Mouse (Mus musculus) midbrain, postnatal 0 days (tissue): Measurements from ENCODE around the gene Ano6. TPM values are rescaled to one million over a fixed set of nuclear protein-coding genes. Genes with fewer than 3 reads are reported as not detected.

Experiments
- ATAC-seq: fragments of 200-750 bp; cut with Nextera tagmentation; 2 replicates; pipeline ENCODE4 v1.8.0; 2017; ENCODE audit warnings: moderate number of reproducible peaks, mild to moderate bottlenecking, moderate TSS enrichment, moderate library complexity; ENCODE audit not compliant: low FRiP score
- DNase-seq: peaks from one replicate; pipeline ENCODE4 v3.0.0-alpha.2; 2015; ENCODE audit warnings: low spot score
- H3K27ac ChIP-seq: fragments of 300-500 bp; sonication (generic); 2 replicates; pipeline ENCODE4 v1.5.1; 2014; ENCODE audit warnings: low read depth, mild to moderate bottlenecking, low read length, mixed read lengths
- H3K27me3 ChIP-seq: fragments of 300-500 bp; sonication (generic); 2 replicates; pipeline ENCODE4 v1.6.1; 2014; ENCODE audit warnings: low read length, control low read depth, mixed read lengths; ENCODE audit not compliant: insufficient read depth
- H3K36me3 ChIP-seq: fragments of 300-500 bp; sonication (generic); 2 replicates; pipeline ENCODE4 v1.6.1; 2014; ENCODE audit warnings: low read length, control low read depth, mixed read lengths; ENCODE audit not compliant: insufficient read depth
- H3K4me1 ChIP-seq: fragments of 300-500 bp; sonication (generic); 2 replicates; pipeline ENCODE4 v1.6.1; 2014; ENCODE audit warnings: mild to moderate bottlenecking, control low read depth, antibody characterized with exemption, low read length, mixed read lengths; ENCODE audit not compliant: insufficient read depth
- H3K4me2 ChIP-seq: fragments of 300-500 bp; sonication (generic); 2 replicates; pipeline ENCODE4 v1.6.1; 2014; ENCODE audit warnings: low read depth, mild to moderate bottlenecking, low read length, mixed read lengths; ENCODE audit not compliant: poor library complexity, severe bottlenecking
- H3K4me3 ChIP-seq: fragments of 300-500 bp; sonication (generic); 2 replicates; pipeline ENCODE4 v1.5.1; 2014; ENCODE audit warnings: low read depth, mild to moderate bottlenecking, low read length, moderate library complexity
- H3K9ac ChIP-seq: fragments of 300-500 bp; sonication (generic); replicated peaks from 2 replicates; pipeline ENCODE4 v1.6.1; 2014; ENCODE audit warnings: mild to moderate bottlenecking, low read length, moderate library complexity, mixed read lengths; ENCODE audit not compliant: poor library complexity, severe bottlenecking
- H3K9me3 ChIP-seq: fragments of 300-500 bp; sonication (generic); 2 replicates; pipeline ENCODE4 v1.6.1; 2016; ENCODE audit warnings: low read length, control low read depth
- CTCF ChIP-seq: IDR thresholded peaks from 2 replicates; pipeline ENCODE4 v1.5.1; 2016; ENCODE audit warnings: antibody characterized with exemption, mild to moderate bottlenecking
- WGBS: fragments of 180-500 bp; shearing (Covaris S2); extraction: QIAGEN DNeasy Blood & Tissue Kit; methylation state at CpG from one replicate; pipeline ENCODE4 v1.1.7; 2014; 5-methylcytosine and 5-hydroxymethylcytosine counted together
- polyA plus RNA-seq: library from polyadenylated mRNA; unstranded; fragments of >200 nt; fragmentation: Nextera tagmentation; extraction: Ambion mirVana; gene quantifications from 2 replicates; pipeline ENCODE4 v1.2.1, GENCODE M21; 2015
- total RNA-seq: library from RNA; depleted of rRNA; stranded (reverse); fragments of >200 nt; gene quantifications from 2 replicates; pipeline ENCODE4 v1.2.3, GENCODE M21; 2014

Gene Ano6
- total and polyA plus RNA-seq, 2 experiments from 2014 or later = 19.9 to 35.0 TPM

DNA sequence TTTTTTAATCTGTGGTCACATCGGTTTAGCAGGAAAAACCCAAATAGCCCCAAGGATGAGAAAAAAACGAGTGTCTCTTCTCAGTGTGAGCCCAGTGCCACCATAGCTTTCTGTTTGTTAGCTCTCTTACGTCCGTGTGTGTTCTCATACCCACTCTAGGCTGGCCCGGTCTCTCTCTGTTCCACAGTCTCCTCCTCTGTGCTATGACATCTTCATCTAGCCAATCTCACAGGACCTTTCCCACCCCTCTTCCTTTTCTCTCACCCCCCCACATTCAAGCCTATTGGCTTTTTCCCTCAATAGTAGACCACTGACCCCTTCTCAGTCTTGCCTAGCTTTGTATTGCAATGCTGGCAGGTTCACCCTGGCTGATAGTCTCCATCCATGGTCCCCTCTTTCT lies 179.5 kb downstream of the Ano6 start:
- no peak overlapping the region for H3K27ac ChIP-seq
- no peak overlapping the region for H3K4me2 ChIP-seq
- WGBS = 89% methylated on average over 5 of the region's 5 CpGs
- H3K4me3 ChIP-seq = no peak overlapping the region
- H3K27me3 ChIP-seq = no peaks in the 10 kb centered on the region
- no peak for TF ChIP-seq CTCF
- H3K9ac ChIP-seq = no peak overlapping the region
- H3K4me1 ChIP-seq = no peaks in the 10 kb centered on the region
- DNase-seq (no peak), ATAC-seq (no peak)
- H3K9me3 ChIP-seq = no peaks in the 10 kb centered on the region
- peaks cover 29% of the 10 kb centered on the region for H3K36me3 ChIP-seq

DNA sequence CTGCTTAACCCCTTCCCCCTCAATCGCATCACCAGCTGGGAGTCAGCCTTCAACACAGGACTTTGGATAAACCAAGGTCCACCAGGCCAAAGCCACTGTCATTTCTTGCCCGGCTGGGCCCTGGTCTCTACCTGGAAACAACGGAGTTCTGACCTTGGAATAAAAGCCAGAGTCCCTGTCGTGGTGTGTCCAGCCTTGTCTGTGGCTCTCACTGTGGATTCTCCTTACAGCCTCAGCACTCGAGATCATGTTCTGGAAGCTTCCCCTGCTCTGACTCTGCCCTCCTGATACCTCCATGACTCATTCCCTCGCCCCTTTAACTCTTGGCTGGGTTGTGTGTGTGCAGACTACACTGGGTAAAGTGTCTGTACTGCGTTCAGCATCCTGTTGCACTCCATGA lies 180.0 kb downstream of the Ano6 start:
- H3K4me1 ChIP-seq = no peaks in the 10 kb centered on the region
- H3K4me3 ChIP-seq = no peak overlapping the region
- no peaks in the 10 kb centered on the region for H3K9me3 ChIP-seq
- H3K27ac ChIP-seq = no peak overlapping the region
- no peak for DNase-seq
- H3K4me2 ChIP-seq = no peak overlapping the region
- TF ChIP-seq CTCF = no peak
- no peaks in the 10 kb centered on the region for H3K27me3 ChIP-seq
- 93% methylated on average over 7 of the region's 7 CpGs for WGBS
- H3K9ac ChIP-seq = no peak overlapping the region
- no peak for ATAC-seq
- peaks cover 29% of the 10 kb centered on the region for H3K36me3 ChIP-seq

DNA sequence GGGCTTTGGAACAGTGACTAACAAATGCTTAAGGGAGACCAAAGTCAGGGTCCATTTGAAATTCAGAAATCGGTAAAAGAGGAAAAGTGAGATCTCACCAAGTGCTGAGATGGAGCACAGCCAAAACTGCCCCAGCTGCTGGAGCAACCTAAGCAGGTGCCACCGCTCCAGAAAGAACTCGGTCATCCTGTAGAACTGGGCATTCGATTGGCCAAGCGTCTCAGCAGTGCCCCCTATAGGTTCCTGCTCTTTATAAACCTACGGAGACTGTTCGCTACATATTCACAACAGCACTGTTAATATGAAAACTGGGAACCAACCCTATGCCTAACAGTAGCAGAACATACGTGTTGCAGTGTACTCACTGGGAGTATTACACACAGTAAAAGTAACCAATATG lies 180.7 kb downstream of the Ano6 start:
- 95% methylated on average over 8 of the region's 8 CpGs for WGBS
- Histone ChIP-seq H3K4me3 (no peak overlapping the region), H3K4me2 (no peak overlapping the region), H3K36me3 (peaks cover 29% of the 10 kb centered on the region), H3K27me3 (no peaks in the 10 kb centered on the region), H3K9me3 (no peaks in the 10 kb centered on the region), H3K4me1 (no peaks in the 10 kb centered on the region), H3K27ac (no peak overlapping the region), H3K9ac (no peak overlapping the region)
- no peak for ATAC-seq
- TF ChIP-seq CTCF = peak; percentile 17; the same call in 1 of the 2 replicates
- no peak for DNase-seq

- no peak for ATAC-seq
- DNase-seq = no peak
- Histone ChIP-seq H3K9me3 (no peaks in the 10 kb centered on the region), H3K4me2 (no peak overlapping the region), H3K27ac (no peak overlapping the region), H3K36me3 (peaks cover 29% of the 10 kb centered on the region), H3K9ac (no peak overlapping the region), H3K4me3 (no peak overlapping the region), H3K27me3 (no peaks in the 10 kb centered on the region), H3K4me1 (no peaks in the 10 kb centered on the region)
- 96% methylated on average over 15 of the region's 15 CpGs for WGBS
- TF ChIP-seq CTCF = no peak
Measured at GRCm38 (mm10) chr15:95972156-95972555, 181.5 kb downstream of the Ano6 start.

GRCm38 (mm10) chr15:95972621-95973020 lies 182.0 kb downstream of the Ano6 start:
- Histone ChIP-seq H3K4me1 (no peaks in the 10 kb centered on the region), H3K4me2 (no peak overlapping the region), H3K27ac (no peak overlapping the region), H3K9me3 (no peaks in the 10 kb centered on the region), H3K36me3 (peaks cover 29% of the 10 kb centered on the region), H3K4me3 (no peak overlapping the region), H3K9ac (no peak overlapping the region), H3K27me3 (no peaks in the 10 kb centered on the region)
- ATAC-seq = no peak
- no peak for DNase-seq
- WGBS = 93% methylated on average over 12 of the region's 12 CpGs
- no peak for TF ChIP-seq CTCF

GRCm38 (mm10) chr15:95974021-95974597 lies 183.5 kb downstream of the Ano6 start:
- Histone ChIP-seq H3K9me3 (no peaks in the 10 kb centered on the region), H3K9ac (no peak overlapping the region), H3K4me1 (no peaks in the 10 kb centered on the region), H3K27me3 (no peaks in the 10 kb centered on the region), H3K4me2 (no peak overlapping the region), H3K4me3 (no peak overlapping the region), H3K27ac (no peak overlapping the region), H3K36me3 (peaks cover 29% of the 10 kb centered on the region)
- WGBS = 75% methylated on average over 10 of the region's 10 CpGs
- no peak for DNase-seq
- ATAC-seq = no peak
- TF ChIP-seq CTCF = no peak
